Mouse (Mus musculus) CD4-positive naive resting alpha-beta T cell, adult 57 days (primary cell): ENCODE measurements around the gene Cnfn. TPM values are rescaled to one million over a fixed set of nuclear protein-coding genes. Genes with fewer than 3 reads are reported as not detected.

Experiments used
- total RNA-seq: library from RNA; stranded (reverse); gene quantifications from one replicate; pipeline ENCODE4 v1.2.4, GENCODE M21; 2023

Gene Cnfn
- not detected for total RNA-seq

DNA sequence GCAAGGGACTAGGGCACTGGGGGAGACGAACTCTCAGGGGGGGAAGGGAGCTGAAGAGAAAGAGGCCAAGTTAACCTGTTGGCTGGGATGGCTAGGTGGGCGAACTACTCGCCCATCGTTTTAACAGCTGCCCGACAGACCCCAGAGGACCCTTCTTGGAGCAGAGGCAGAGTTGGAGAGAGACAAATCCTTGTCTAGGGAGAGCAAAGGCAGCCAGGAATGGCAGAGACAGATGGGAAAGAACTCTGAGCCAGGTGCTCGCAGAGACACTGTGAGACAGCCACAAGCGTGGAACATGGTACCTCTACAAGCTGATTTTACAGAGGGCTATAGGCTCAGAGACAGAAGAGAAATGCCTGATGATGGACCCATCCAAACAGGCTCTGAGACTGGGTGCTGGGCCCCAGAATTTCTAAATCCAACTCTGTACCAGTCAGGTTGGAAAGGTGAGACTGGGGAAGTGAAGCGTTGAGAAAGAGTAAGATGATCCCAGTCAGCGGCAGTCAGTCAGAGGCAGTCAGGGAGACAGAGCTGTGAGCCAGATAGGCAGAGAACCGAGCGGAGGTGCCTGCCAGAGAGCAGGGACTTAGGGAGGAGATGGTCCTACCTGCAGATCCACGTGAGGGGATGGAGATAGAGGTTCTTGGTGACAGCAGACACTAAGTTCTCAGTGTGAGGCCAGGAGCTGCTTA, at the start of gene Cnfn:
TSS of gene Cnfn (minus strand) at position 667 of the 692 bp plus-strand sequence.

DNA sequence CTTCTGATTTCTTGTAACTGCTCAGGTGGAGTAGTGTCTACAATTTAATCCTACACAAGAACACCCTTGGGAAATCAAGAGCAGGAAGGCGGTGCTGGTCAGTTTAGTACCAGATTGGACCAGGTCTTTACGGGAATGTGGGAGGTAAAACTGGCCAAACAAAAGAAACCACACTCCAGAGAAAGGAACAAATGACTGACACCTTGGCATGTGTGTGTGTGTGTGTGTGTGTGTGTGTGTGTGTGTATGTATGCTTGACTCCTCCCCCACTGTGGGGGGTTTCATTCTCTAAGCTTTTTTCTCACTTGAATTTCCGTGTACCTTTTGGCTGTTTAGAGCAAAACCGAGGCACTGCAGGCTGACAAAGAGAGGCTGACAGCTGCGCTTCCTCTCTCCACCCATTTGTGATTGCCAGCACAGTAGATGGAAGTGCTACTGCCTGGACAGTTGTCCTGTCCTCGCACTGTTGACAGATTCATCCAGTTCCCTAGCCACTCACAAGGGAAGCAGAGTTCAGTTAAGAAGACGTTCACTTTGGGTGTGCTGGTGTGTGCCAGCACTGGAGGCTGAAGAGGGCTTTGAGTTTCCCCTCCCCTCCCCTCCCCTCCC, 43.4 kb upstream of the Cnfn start, which contains the start of gene Cxcl17:
TSS of gene Cxcl17 (minus strand) at position 54 of the 609 bp plus-strand sequence.

DNA sequence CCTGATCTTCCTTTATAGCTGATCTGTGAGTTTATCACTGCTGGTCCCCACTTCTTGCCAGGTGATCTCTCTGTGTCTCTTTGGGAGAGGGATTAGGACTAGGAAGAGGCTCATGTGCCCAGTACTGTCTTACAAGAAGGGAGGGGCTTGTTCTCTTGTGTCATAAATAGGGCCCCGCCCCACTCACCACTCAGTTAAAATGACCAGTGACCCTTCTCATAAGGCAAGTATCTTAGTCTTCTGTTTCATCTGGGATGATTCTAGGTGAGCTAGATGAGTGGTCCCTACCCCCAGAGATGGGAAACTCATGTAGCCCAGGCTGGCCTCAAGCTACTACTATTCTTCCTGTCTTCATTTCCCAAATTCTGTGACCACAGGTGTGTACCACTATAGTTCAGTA, 29.1 kb upstream of the Cnfn start, which contains the start of gene Lipe:
TSS of gene Lipe (minus strand) at position 101 of the 400 bp plus-strand sequence.

Other genes starting within 250 kb of the Cnfn start
- 16.6 TPM for gene Pou2f2, start 190.0 kb downstream of the Cnfn start, total RNA-seq
- gene Dedd2, start 149.1 kb downstream of the Cnfn start, total RNA-seq: 100 TPM
- gene Zfp526, start 148.3 kb downstream of the Cnfn start, total RNA-seq: 18.2 TPM
- gene Gsk3a, start 131.9 kb downstream of the Cnfn start, total RNA-seq: 84.8 TPM
- 41.5 TPM for gene Erf, start 119.0 kb downstream of the Cnfn start, total RNA-seq
- 318 TPM for gene Cic, start 102.0 kb downstream of the Cnfn start, total RNA-seq
- gene Pafah1b3, start 71.7 kb downstream of the Cnfn start, total RNA-seq: 9.2 TPM
- not detected for gene Prr19, start 68.3 kb downstream of the Cnfn start, total RNA-seq
- gene Tmem145, start 63.6 kb downstream of the Cnfn start, total RNA-seq: not detected
- 1.1 TPM for gene Megf8, start 52.6 kb downstream of the Cnfn start, total RNA-seq
- 14.6 TPM for gene Lipe, start 29.0 kb upstream of the Cnfn start, total RNA-seq
- gene Cxcl17, start 43.2 kb upstream of the Cnfn start, total RNA-seq: not detected
- gene Ceacam1, start 107.9 kb upstream of the Cnfn start, total RNA-seq: 2.2 TPM
- not detected for gene Ceacam2, start 170.1 kb upstream of the Cnfn start, total RNA-seq
- not detected for gene Erich4, start 246.2 kb upstream of the Cnfn start, total RNA-seq
- 67.2 TPM for gene Dmac2, start 249.7 kb upstream of the Cnfn start, total RNA-seq